Mouse (Mus musculus) ES-E14 (cell line): ENCODE results near the gene Adamts10. TPM values are rescaled to one million over a fixed set of nuclear protein-coding genes. Genes with fewer than 3 reads are reported as not detected.

ENCODE experiments used
- DNase-seq: peaks from one replicate; pipeline ENCODE4 v3.0.0-alpha.2; 2013; ENCODE audit warnings: low read depth, low spot score
- H3K27ac ChIP-seq: 2 replicates; pipeline ENCODE4 v1.5.1; 2012; ENCODE audit warnings: low read depth, mild to moderate bottlenecking, low read length, moderate library complexity, mixed read lengths; ENCODE audit not compliant: poor library complexity, insufficient read depth, severe bottlenecking
- H3K36me3 ChIP-seq: 2 replicates; pipeline ENCODE4 v1.6.1; 2012; ENCODE audit warnings: mild to moderate bottlenecking, low read length, moderate library complexity, mixed read lengths; ENCODE audit not compliant: control insufficient read depth, poor library complexity, insufficient read depth, severe bottlenecking
- H3K4me1 ChIP-seq, 2 experiments: fragments of 150-350 bp in 1 of 2; sonication (generic) in 1 of 2; 2 replicates each; pipeline ENCODE4 v1.6.1; 2012; ENCODE audit warnings: low read length in 2 of 2, mild to moderate bottlenecking in 1 of 2, mixed read lengths in 1 of 2; ENCODE audit not compliant: control insufficient read depth in 2 of 2, insufficient read depth in 2 of 2, poor library complexity in 1 of 2
- H3K4me3 ChIP-seq, 2 experiments: fragments of 150-350 bp in 1 of 2; sonication (generic) in 1 of 2; 2 replicates each; pipeline ENCODE4 v1.5.1; 2012; ENCODE audit warnings: low read length in 2 of 2, low read depth in 1 of 2, mild to moderate bottlenecking in 1 of 2, mixed read lengths in 1 of 2; ENCODE audit not compliant: insufficient read depth in 1 of 2, poor library complexity in 1 of 2, severe bottlenecking in 1 of 2
- H3K9ac ChIP-seq: 2 replicates; pipeline ENCODE4 v1.6.1; 2012; ENCODE audit warnings: low read depth, mild to moderate bottlenecking, low read length, mixed read lengths; ENCODE audit not compliant: poor library complexity, insufficient read depth, severe bottlenecking
- H3K9me3 ChIP-seq: fragments of 150-350 bp; sonication (generic); 2 replicates; pipeline ENCODE4 v1.6.1; 2012; ENCODE audit warnings: low read depth, mild to moderate bottlenecking, low read length; ENCODE audit not compliant: control insufficient read depth, insufficient read depth
- CHD2 ChIP-seq: IDR thresholded peaks from 2 replicates; pipeline ENCODE4 v1.6.1; 2014; ENCODE audit warnings: mild to moderate bottlenecking, low read depth, low read length, inconsistent platforms
- HCFC1 ChIP-seq: IDR thresholded peaks from 2 replicates; pipeline ENCODE4 v1.6.1; 2012; ENCODE audit warnings: low read length, inconsistent platforms, borderline replicate concordance; ENCODE audit not compliant: insufficient read depth
- MAFK ChIP-seq: IDR thresholded peaks from 2 replicates; pipeline ENCODE4 v1.6.1; 2014; ENCODE audit warnings: mild to moderate bottlenecking, low read depth, low read length, inconsistent platforms; ENCODE audit not compliant: insufficient read depth
- ZC3H11A ChIP-seq: IDR thresholded peaks from 2 replicates; pipeline ENCODE4 v1.6.1; 2012; ENCODE audit warnings: low read depth, mild to moderate bottlenecking, inconsistent platforms, low read length, borderline replicate concordance
- ZNF384 ChIP-seq: IDR thresholded peaks from 2 replicates; pipeline ENCODE4 v1.6.1; 2012; ENCODE audit warnings: low read depth, low read length, inconsistent platforms
- in situ Hi-C, 2 experiments: fragments of 600-800 bp; cut with MboI; formaldehyde crosslinking; loops; one replicate each; pipeline ENCODE4 v1.15.1; 2025; ENCODE audit warnings: low sequenced_read_pairs in 2 of 2, inconsistent platforms in 1 of 2; ENCODE audit not compliant: unreplicated experiment in 2 of 2
- total RNA-seq: library from RNA; depleted of rRNA; stranded (reverse); fragments of 300-350 nt; gene quantifications from 2 replicates; pipeline ENCODE4 v1.2.3, GENCODE M21; 2012

The Adamts10 gene
- total RNA-seq, 1 experiment, result 17.5 TPM

GRCm38 (mm10) chr17:33493065-33493464, 30.9 kb upstream of the Adamts10 start:
- H3K9ac ChIP-seq, result no peak overlapping the region
- no peak overlapping the region for H3K27ac ChIP-seq
- H3K9me3 ChIP-seq, result no peaks in the 10 kb centered on the region
- in situ Hi-C loops, result no loop called here
- TF ChIP-seq ZC3H11A (peak; percentile 56; the same call in 1 of the 2 replicates), CHD2 (no peak)
- H3K36me3 ChIP-seq, result no peaks in the 10 kb centered on the region
- H3K4me3 ChIP-seq, result no peak overlapping the region
- H3K4me1 ChIP-seq, result no peaks in the 10 kb centered on the region
- DNase-seq, result peak; percentile 60

GRCm38 (mm10) chr17:33494586-33494985, 29.4 kb upstream of the Adamts10 start:
- H3K27ac ChIP-seq, result no peak overlapping the region
- no peak overlapping the region for H3K9ac ChIP-seq
- no peaks in the 10 kb centered on the region for H3K36me3 ChIP-seq
- no peak for DNase-seq
- H3K4me1 ChIP-seq, result no peaks in the 10 kb centered on the region
- H3K4me3 ChIP-seq, result no peak overlapping the region
- no peak for TF ChIP-seq ZC3H11A
- no peak for TF ChIP-seq HCFC1
- TF ChIP-seq MAFK, result no peak
- TF ChIP-seq ZNF384, result no peak
- no peak for TF ChIP-seq CHD2
- no peaks in the 10 kb centered on the region for H3K9me3 ChIP-seq
- in situ Hi-C loops, result no loop called here

GRCm38 (mm10) chr17:33498918-33499317, 25.1 kb upstream of the Adamts10 start:
- DNase-seq, result no peak
- H3K36me3 ChIP-seq, result no peaks in the 10 kb centered on the region
- no peak overlapping the region for H3K9ac ChIP-seq
- no peaks in the 10 kb centered on the region for H3K4me1 ChIP-seq
- H3K4me3 ChIP-seq, result no peak overlapping the region
- in situ Hi-C loops, result no loop called here
- TF ChIP-seq HCFC1, result no peak
- TF ChIP-seq MAFK, result no peak
- no peak for TF ChIP-seq ZNF384
- TF ChIP-seq CHD2, result no peak
- no peak for TF ChIP-seq ZC3H11A
- H3K27ac ChIP-seq, result no peak overlapping the region
- no peaks in the 10 kb centered on the region for H3K9me3 ChIP-seq

- H3K36me3 ChIP-seq, result no peaks in the 10 kb centered on the region
- no peak overlapping the region for H3K9ac ChIP-seq
- in situ Hi-C loops, result no loop called here
- DNase-seq, result no peak
- H3K4me3 ChIP-seq, result no peak overlapping the region
- TF ChIP-seq HCFC1, result no peak
- TF ChIP-seq MAFK, result no peak
- TF ChIP-seq CHD2, result no peak
- TF ChIP-seq ZC3H11A, result no peak
- TF ChIP-seq ZNF384, result no peak
- H3K9me3 ChIP-seq, result no peaks in the 10 kb centered on the region
- H3K4me1 ChIP-seq, result no peaks in the 10 kb centered on the region
- H3K27ac ChIP-seq, result no peak overlapping the region
Observed at GRCm38 (mm10) chr17:33508386-33508785, 15.6 kb upstream of the Adamts10 start.

- in situ Hi-C loops, result no loop called here
Observed at GRCm38 (mm10) chr17:33510172-33510571, 13.8 kb upstream of the Adamts10 start.

More at GRCm38 (mm10) chr17:33510172-33510571, 13.8 kb upstream of the Adamts10 start:
- Histone ChIP-seq H3K27ac (no peak overlapping the region), H3K36me3 (no peaks in the 10 kb centered on the region), H3K9me3 (no peaks in the 10 kb centered on the region), H3K4me1 (no peaks in the 10 kb centered on the region), H3K4me3 (no peak overlapping the region), H3K9ac (no peak overlapping the region)
- no peak for DNase-seq
- TF ChIP-seq ZNF384 (no peak), HCFC1 (no peak), CHD2 (no peak), MAFK (no peak), ZC3H11A (no peak)
